Mouse (Mus musculus): ENCODE results near the gene Mllt6.
"Not testable (repeated sequence)": the region's sequence is repeated elsewhere in the genome, so short reads cannot be mapped to it uniquely, and the experiment has no call there.

Gene Mllt6

GRCm38 (mm10) chr11:97648541-97648940 is 14.7 kb upstream of the Mllt6 start:
- DNase-seq (ENCODE audit: low spot score) = not testable (repeated sequence)

- DNase-seq (ENCODE audit: low spot score) = no peak
These were observed 12.9 kb upstream of the Mllt6 start for GRCm38 (mm10) chr11:97650341-97650740.

- DNase-seq (ENCODE audit: low spot score) = not testable (repeated sequence)
These were observed 9.8 kb upstream of the Mllt6 start for GRCm38 (mm10) chr11:97653376-97653775.

GRCm38 (mm10) chr11:97654210-97654609 is 9.0 kb upstream of the Mllt6 start:
- DNase-seq (ENCODE audit: low spot score) = no peak

- DNase-seq (ENCODE audit: low spot score) = no peak
These were observed 6.8 kb upstream of the Mllt6 start for GRCm38 (mm10) chr11:97656269-97656971.

- no peak for DNase-seq (ENCODE audit: low spot score)
These were observed 5.8 kb upstream of the Mllt6 start for GRCm38 (mm10) chr11:97657184-97657945.

GRCm38 (mm10) chr11:97657967-97658366 is 5.2 kb upstream of the Mllt6 start:
- DNase-seq (ENCODE audit: low spot score) = not testable (repeated sequence)

GRCm38 (mm10) chr11:97658751-97659266 is 4.4 kb upstream of the Mllt6 start:
- no peak for DNase-seq (ENCODE audit: low spot score)

- DNase-seq (ENCODE audit: low spot score) = no peak
These were observed 3.8 kb upstream of the Mllt6 start for GRCm38 (mm10) chr11:97659267-97659989.

- DNase-seq (ENCODE audit: low spot score) = peak; percentile 81
These were observed 3.1 kb upstream of the Mllt6 start for GRCm38 (mm10) chr11:97659990-97660714.

GRCm38 (mm10) chr11:97660734-97661647 is 2.2 kb upstream of the Mllt6 start:
- DNase-seq (ENCODE audit: low spot score) = no peak

- DNase-seq (ENCODE audit: low spot score) = peak; percentile 63
These were observed 1.5 kb upstream of the Mllt6 start for GRCm38 (mm10) chr11:97661648-97662133.

- no peak for DNase-seq (ENCODE audit: low spot score)
These were observed 864 bp upstream of the Mllt6 start for GRCm38 (mm10) chr11:97662207-97662892.

- peak; percentile 34 for DNase-seq (ENCODE audit: low spot score)
These were observed 519 bp downstream of the Mllt6 start for GRCm38 (mm10) chr11:97663528-97664338.

- DNase-seq (ENCODE audit: low spot score) = no peak
These were observed 1.1 kb downstream of the Mllt6 start for GRCm38 (mm10) chr11:97664339-97664665.

- no peak for DNase-seq (ENCODE audit: low spot score)
These were observed 1.6 kb downstream of the Mllt6 start for GRCm38 (mm10) chr11:97664771-97665240.

GRCm38 (mm10) chr11:97665431-97665830 is 2.2 kb downstream of the Mllt6 start:
- DNase-seq (ENCODE audit: low spot score) = no peak

- no peak for DNase-seq (ENCODE audit: low spot score)
These were observed 3.0 kb downstream of the Mllt6 start for GRCm38 (mm10) chr11:97666221-97666620.

- no peak for DNase-seq (ENCODE audit: low spot score)
These were observed 3.6 kb downstream of the Mllt6 start for GRCm38 (mm10) chr11:97666794-97667193.

All from ovary, postnatal 36 days (tissue).